Mouse (Mus musculus): ENCODE measurements around the gene Tmeff1.

DNA sequence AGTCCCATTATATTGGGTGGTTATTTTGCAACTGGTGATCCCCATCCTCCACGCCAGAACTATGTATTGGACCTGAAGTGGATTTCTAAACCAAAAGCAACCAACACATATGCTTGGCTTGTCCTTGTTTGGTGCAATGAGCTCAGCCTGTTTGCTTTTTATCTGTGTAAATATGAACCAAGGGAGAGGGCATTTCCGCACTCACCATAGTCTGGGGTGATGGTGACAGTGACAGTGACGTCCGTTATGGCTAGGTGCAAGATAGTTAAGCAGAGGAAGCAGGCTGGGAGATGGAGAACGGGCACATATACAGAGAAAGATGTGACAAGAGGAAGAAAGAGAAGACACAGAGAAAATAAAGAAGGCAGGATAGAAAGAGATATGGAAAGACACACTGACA lies 48.7 kb upstream of the Tmeff1 start:
- TF ChIP-seq CTCF (IDR thresholded peaks at IDR 0.05; ENCODE audit: insufficient read depth, low read depth, low read length) (no peak), POLR2A (IDR thresholded peaks at IDR 0.05; ENCODE audit: insufficient read depth, low read depth, low read length) (no peak)

All from olfactory bulb, adult 2 months (tissue).